Mouse (Mus musculus) stomach, embryonic 16.5 days (tissue): ENCODE measurements around the gene Slc12a4. TPM values are rescaled to one million over a fixed set of nuclear protein-coding genes. Genes with fewer than 3 reads are reported as not detected.

Experiments used
- microRNA-seq: library from miRNA; unstranded; fragments of <30 nt; microRNA quantifications from one replicate; pipeline ENCODE4, GENCODE M21; 2016
- polyA plus RNA-seq: library from polyadenylated mRNA; unstranded; fragments of >200 nt; fragmentation: Nextera tagmentation; extraction: Ambion mirVana; gene quantifications from 2 replicates; pipeline ENCODE4 v1.2.1, GENCODE M21; 2015

Slc12a4 gene
- polyA plus RNA-seq, 1 experiment from 2014 or later, result 35.4 TPM

Small RNA genes lying within 50 kb of the gene (microRNA-seq; reads per million reads assigned to microRNA genes)
- gene Mir7074, result not detected

Other genes starting within 250 kb of the Slc12a4 start
- gene Gfod2, start 207.4 kb downstream of the Slc12a4 start, polyA plus RNA-seq, result 18.1 and 24.7 TPM in 2 replicates
- 13.7 and 14.1 TPM in 2 replicates for gene Ranbp10, start 138.7 kb downstream of the Slc12a4 start, polyA plus RNA-seq
- gene Tsnaxip1, start 138.4 kb downstream of the Slc12a4 start, polyA plus RNA-seq, result 0.10 and 0.18 TPM in 2 replicates
- gene Cenpt, start 112.8 kb downstream of the Slc12a4 start, polyA plus RNA-seq, result 39.4 and 41.0 TPM in 2 replicates
- 49.3 and 54.5 TPM in 2 replicates for gene Thap11, start 111.0 kb downstream of the Slc12a4 start, polyA plus RNA-seq
- gene Nutf2, start 105.5 kb downstream of the Slc12a4 start, polyA plus RNA-seq, result 140 and 208 TPM in 2 replicates
- gene Edc4, start 85.2 kb downstream of the Slc12a4 start, polyA plus RNA-seq, result 41.8 and 46.4 TPM in 2 replicates
- 0.55 TPM in 1 of 2 replicates, not detected in the other for gene Nrn1l, start 72.5 kb downstream of the Slc12a4 start, polyA plus RNA-seq
- gene Pskh1, start 65.7 kb downstream of the Slc12a4 start, polyA plus RNA-seq, result 30.4 and 33.1 TPM in 2 replicates
- 3.9 and 5.9 TPM in 2 replicates for gene Ctrl, start 32.2 kb downstream of the Slc12a4 start, polyA plus RNA-seq
- 55.0 and 59.5 TPM in 2 replicates for gene Psmb10, start 27.7 kb downstream of the Slc12a4 start, polyA plus RNA-seq
- gene Lcat, start 22.7 kb downstream of the Slc12a4 start, polyA plus RNA-seq, result 4.2 and 5.0 TPM in 2 replicates
- gene Dpep3, start 13.3 kb upstream of the Slc12a4 start, polyA plus RNA-seq, result not detected in 2 replicates
- gene Dus2, start 25.2 kb upstream of the Slc12a4 start, polyA plus RNA-seq, result 18.3 and 18.5 TPM in 2 replicates
- gene Dpep2nb, start 39.9 kb upstream of the Slc12a4 start, polyA plus RNA-seq, result not detected in 2 replicates
- 14.8 and 16.5 TPM in 2 replicates for gene Ddx28, start 45.8 kb upstream of the Slc12a4 start, polyA plus RNA-seq
- gene Nfatc3, start 92.7 kb upstream of the Slc12a4 start, polyA plus RNA-seq, result 4.7 and 5.3 TPM in 2 replicates
- gene Esrp2, start 170.9 kb upstream of the Slc12a4 start, polyA plus RNA-seq, result 62.6 and 82.5 TPM in 2 replicates
- gene Pla2g15, start 184.3 kb upstream of the Slc12a4 start, polyA plus RNA-seq, result 13.7 and 14.9 TPM in 2 replicates
- 28.7 and 33.2 TPM in 2 replicates for gene Slc7a6, start 202.8 kb upstream of the Slc12a4 start, polyA plus RNA-seq
- 25.5 and 26.3 TPM in 2 replicates for gene Slc7a6os, start 244.8 kb upstream of the Slc12a4 start, polyA plus RNA-seq
- gene Prmt7, start 244.8 kb upstream of the Slc12a4 start, polyA plus RNA-seq, result 43.8 and 44.7 TPM in 2 replicates